Mouse (Mus musculus) embryonic facial prominence, embryonic 12.5 days (tissue): ENCODE measurements around the gene Rbm24. TPM values are rescaled to one million over a fixed set of nuclear protein-coding genes. Genes with fewer than 3 reads are reported as not detected.

Experiments
- ATAC-seq: fragments of 200-750 bp; cut with Nextera tagmentation; 2 replicates; pipeline ENCODE4 v1.8.0; 2017; ENCODE audit not compliant: insufficient number of reproducible peaks, insufficient read depth, low FRiP score, low TSS enrichment
- H3K27ac ChIP-seq: fragments of 300-500 bp; sonication (generic); 2 replicates; pipeline ENCODE4 v1.5.1; 2016; ENCODE audit warnings: mild to moderate bottlenecking
- H3K27me3 ChIP-seq: fragments of 300-500 bp; sonication (generic); 2 replicates; pipeline ENCODE4 v1.6.1; 2016; ENCODE audit warnings: mild to moderate bottlenecking, moderate library complexity
- H3K36me3 ChIP-seq: fragments of 300-500 bp; sonication (generic); 2 replicates; pipeline ENCODE4 v1.6.1; 2016; ENCODE audit warnings: mild to moderate bottlenecking
- H3K4me1 ChIP-seq: fragments of 300-500 bp; sonication (generic); 2 replicates; pipeline ENCODE4 v1.6.1; 2016
- H3K4me2 ChIP-seq: fragments of 300-500 bp; sonication (generic); replicated peaks from 2 replicates; pipeline ENCODE4 v1.6.1; 2016; ENCODE audit warnings: mild to moderate bottlenecking, moderate library complexity
- H3K4me3 ChIP-seq: fragments of 300-500 bp; sonication (generic); 2 replicates; pipeline ENCODE4 v1.5.1; 2016; ENCODE audit warnings: mild to moderate bottlenecking
- H3K9ac ChIP-seq: fragments of 300-500 bp; sonication (generic); 2 replicates; pipeline ENCODE4 v1.6.1; 2016; ENCODE audit warnings: mild to moderate bottlenecking, moderate library complexity
- H3K9me3 ChIP-seq: fragments of 300-500 bp; sonication (generic); 2 replicates; pipeline ENCODE4 v1.6.1; 2016; ENCODE audit warnings: mild to moderate bottlenecking, moderate library complexity
- WGBS: fragments of 180-500 bp; shearing (Covaris S2); methylation state at CpG from one replicate; pipeline ENCODE4 v1.1.7; 2016; 5-methylcytosine and 5-hydroxymethylcytosine counted together
- polyA plus RNA-seq: library from polyadenylated mRNA; unstranded; fragments of >200 nt; fragmentation: Nextera tagmentation; extraction: Ambion mirVana; gene quantifications from 2 replicates; pipeline ENCODE4 v1.2.1, GENCODE M21; 2016

The Rbm24 gene
- polyA plus RNA-seq, 1 experiment from 2014 or later, result 5.2 TPM

DNA sequence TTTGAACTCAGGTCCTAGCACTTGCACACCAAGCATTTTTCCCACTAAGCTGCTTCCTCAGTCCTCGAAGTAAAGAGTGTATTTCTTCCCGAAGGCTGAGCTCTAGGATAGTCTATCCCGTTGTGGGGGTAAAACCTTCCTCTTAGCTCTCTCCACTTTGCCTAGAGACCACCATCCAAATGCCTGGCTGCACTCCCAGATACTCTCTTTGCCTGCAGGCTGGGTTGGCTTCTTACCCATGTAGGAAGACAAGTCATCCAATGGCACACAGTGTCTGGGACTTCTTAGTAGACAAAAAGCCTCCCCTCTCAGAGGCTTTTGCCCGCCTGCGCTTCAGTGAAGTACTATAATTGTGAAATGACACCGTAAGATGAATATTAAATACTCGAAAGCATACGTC is 2.2 kb upstream of the Rbm24 start:
- no peak for ATAC-seq
- peaks cover 11% of the 10 kb centered on the region; the same call in 1 of the 2 replicates for H3K4me1 ChIP-seq
- no peak overlapping the region for H3K4me2 ChIP-seq
- no peak overlapping the region for H3K9ac ChIP-seq
- H3K27me3 ChIP-seq, result peaks cover 13% of the 10 kb centered on the region; the same call in 1 of the 2 replicates
- 90% methylated on average over 8 of the region's 8 CpGs for WGBS
- H3K27ac ChIP-seq, result no peak overlapping the region
- H3K36me3 ChIP-seq, result no peaks in the 10 kb centered on the region
- H3K9me3 ChIP-seq, result no peaks in the 10 kb centered on the region
- H3K4me3 ChIP-seq, result no peak overlapping the region

DNA sequence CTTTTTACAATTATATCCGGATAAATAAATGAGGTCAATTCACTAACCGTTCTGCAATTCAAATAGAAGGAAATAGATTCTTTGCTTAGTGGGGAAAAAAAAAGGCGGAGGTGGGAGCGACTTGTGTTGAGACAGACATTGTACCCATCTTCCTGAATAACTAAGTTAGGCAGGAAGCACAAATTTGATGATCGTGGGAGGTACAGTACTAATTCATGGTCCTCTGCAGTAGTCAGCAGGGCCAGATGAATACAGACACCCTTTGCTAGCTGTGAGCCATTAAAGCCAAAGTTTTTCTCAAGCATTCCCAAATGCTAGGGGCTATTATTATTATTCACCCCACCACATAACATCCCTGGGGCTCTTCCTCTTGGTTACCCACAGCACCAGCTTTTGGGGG is 640 bp upstream of the Rbm24 start:
- peaks cover 11% of the 10 kb centered on the region; the same call in 1 of the 2 replicates for H3K4me1 ChIP-seq
- no peak overlapping the region for H3K27ac ChIP-seq
- H3K36me3 ChIP-seq, result no peaks in the 10 kb centered on the region
- ATAC-seq, result no peak
- H3K4me3 ChIP-seq, result peak overlapping the region; percentile 53
- H3K9me3 ChIP-seq, result no peaks in the 10 kb centered on the region
- 72% methylated on average over 5 of the region's 5 CpGs for WGBS
- no peak overlapping the region for H3K9ac ChIP-seq
- H3K27me3 ChIP-seq, result peaks cover 13% of the 10 kb centered on the region; the same call in 1 of the 2 replicates
- H3K4me2 ChIP-seq, result peak overlapping the region; percentile 96

DNA sequence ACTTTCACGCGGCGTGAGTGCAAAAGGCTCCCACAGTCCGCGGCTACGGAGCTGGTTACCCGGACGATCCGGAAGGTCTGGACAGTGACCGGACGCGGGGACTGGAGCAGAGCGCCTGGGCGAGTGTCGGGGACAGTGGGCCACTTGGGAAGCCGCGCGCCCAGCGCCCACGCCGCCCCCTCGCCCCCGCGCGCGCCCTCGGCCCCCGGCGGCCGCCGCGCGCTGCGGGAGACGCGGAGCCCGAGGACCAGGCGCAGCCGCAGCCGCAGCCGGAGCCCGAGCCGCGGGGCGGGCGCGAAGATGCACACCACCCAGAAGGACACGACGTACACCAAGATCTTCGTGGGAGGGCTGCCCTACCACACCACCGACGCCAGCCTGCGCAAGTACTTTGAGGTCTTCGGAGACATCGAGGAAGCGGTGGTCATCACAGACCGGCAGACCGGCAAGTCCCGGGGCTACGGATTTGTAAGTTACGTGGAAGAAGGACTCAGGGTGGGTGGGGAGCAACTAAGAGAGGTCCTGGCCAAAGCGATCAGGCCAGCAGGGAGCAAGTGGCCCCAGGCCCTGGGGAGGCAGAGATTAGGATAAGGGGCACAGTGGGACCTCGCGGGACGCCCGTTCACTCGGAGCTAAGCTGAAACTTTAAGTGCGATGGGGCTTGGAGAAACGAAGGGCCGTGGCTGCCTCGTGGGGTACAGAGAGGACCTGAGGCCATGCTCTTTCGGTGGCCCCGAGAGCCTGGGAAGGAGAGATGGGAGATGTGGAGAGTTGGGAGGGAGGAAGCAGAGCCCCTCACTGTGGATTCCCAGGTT is 704 bp downstream of the Rbm24 start:
- H3K9me3 ChIP-seq, result no peaks in the 10 kb centered on the region
- WGBS, result under 1% methylated on average over 72 of the region's 73 CpGs
- 0 out of 2 replicates have a peak overlapping the region, but pooled peaks have one; percentile 37 for H3K27ac ChIP-seq
- peaks cover 11% of the 10 kb centered on the region; the same call in 1 of the 2 replicates for H3K4me1 ChIP-seq
- H3K9ac ChIP-seq, result peak overlapping the region; percentile 60
- peak; percentile 38; the same call in 1 of the 2 replicates for ATAC-seq
- peak overlapping the region; percentile 96 for H3K4me2 ChIP-seq
- peaks cover 13% of the 10 kb centered on the region; the same call in 1 of the 2 replicates for H3K27me3 ChIP-seq
- H3K4me3 ChIP-seq, result peak overlapping the region; percentile 53
- no peaks in the 10 kb centered on the region for H3K36me3 ChIP-seq

DNA sequence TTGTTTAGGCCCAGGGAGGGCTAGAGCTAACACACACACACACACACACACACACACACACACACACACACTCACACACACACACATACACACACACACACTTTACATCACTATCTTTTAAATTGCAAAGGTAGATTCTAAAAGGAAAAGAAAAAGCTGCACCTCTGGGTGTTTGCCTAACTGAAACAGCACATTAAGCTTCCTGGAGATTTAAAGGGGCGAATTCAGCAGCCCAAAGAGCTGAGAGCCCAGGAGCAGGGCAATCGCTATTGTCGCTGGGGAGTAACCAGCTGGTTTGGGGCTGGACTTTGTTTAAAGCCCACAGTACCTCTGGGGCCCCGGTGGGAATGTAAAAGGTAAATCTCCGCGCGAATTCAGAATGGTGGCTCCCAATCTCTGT is 1.4 kb downstream of the Rbm24 start:
- 14% methylated on average over 7 of the region's 7 CpGs for WGBS
- no peaks in the 10 kb centered on the region for H3K9me3 ChIP-seq
- H3K27me3 ChIP-seq, result peaks cover 13% of the 10 kb centered on the region; the same call in 1 of the 2 replicates
- ATAC-seq, result no peak
- peak overlapping the region; percentile 96 for H3K4me2 ChIP-seq
- H3K4me1 ChIP-seq, result peaks cover 11% of the 10 kb centered on the region; the same call in 1 of the 2 replicates
- no peak overlapping the region for H3K27ac ChIP-seq
- H3K36me3 ChIP-seq, result no peaks in the 10 kb centered on the region
- no peak overlapping the region for H3K9ac ChIP-seq
- peak overlapping the region; percentile 53 for H3K4me3 ChIP-seq

DNA sequence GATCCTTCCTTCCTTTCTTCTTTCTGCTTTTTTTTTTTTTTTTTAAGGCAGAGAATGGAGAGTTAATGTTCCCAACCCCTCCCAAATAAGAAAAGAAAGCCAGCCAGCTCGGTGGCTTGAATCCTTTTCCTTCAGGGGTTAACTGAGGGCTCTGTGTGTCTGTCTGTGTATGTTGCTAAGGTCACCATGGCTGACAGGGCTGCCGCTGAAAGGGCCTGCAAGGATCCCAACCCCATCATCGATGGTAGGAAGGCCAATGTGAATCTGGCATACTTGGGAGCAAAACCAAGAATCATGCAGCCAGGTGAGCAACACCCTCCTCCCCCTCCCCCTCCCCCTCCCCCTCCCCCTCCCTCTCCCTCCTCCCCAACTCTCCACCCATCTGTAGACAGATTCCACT is 1.9 kb downstream of the Rbm24 start:
- 7% methylated on average over 3 of the region's 3 CpGs for WGBS
- Histone ChIP-seq H3K27ac (no peak overlapping the region), H3K4me3 (peak overlapping the region; percentile 53), H3K9me3 (no peaks in the 10 kb centered on the region), H3K27me3 (peaks cover 13% of the 10 kb centered on the region; the same call in 1 of the 2 replicates), H3K9ac (no peak overlapping the region), H3K36me3 (no peaks in the 10 kb centered on the region), H3K4me1 (peaks cover 11% of the 10 kb centered on the region; the same call in 1 of the 2 replicates), H3K4me2 (peak overlapping the region; percentile 96; the same call in 1 of the 2 replicates)
- no peak for ATAC-seq

DNA sequence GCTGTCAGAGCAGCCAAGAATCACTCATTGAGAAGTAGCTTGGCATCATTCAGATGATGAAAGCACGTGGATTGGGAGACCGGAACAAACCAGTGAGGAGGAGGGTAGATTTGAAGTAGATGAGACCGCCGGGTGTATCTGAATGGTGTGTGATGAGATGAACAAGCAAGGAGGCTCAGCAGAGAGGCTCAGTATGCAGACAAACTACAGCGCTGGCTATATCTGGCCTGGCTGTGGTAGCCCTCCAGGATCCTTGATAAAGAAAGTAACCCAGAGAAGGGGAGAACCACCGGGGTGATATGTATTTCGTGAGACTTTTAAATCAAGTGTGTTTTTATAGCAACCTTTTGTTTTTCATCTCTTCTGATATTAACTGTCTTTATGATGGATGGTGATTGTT is 5.6 kb downstream of the Rbm24 start:
- peaks cover 6% of the 10 kb centered on the region; the same call in 1 of the 2 replicates for H3K4me1 ChIP-seq
- peaks cover 13% of the 10 kb centered on the region; the same call in 1 of the 2 replicates for H3K27me3 ChIP-seq
- H3K4me3 ChIP-seq, result no peak overlapping the region
- H3K4me2 ChIP-seq, result no peak overlapping the region
- no peaks in the 10 kb centered on the region for H3K9me3 ChIP-seq
- no peaks in the 10 kb centered on the region for H3K36me3 ChIP-seq
- H3K9ac ChIP-seq, result no peak overlapping the region
- WGBS, result 93% methylated on average over 7 of the region's 7 CpGs
- H3K27ac ChIP-seq, result no peak overlapping the region
- ATAC-seq, result no peak

DNA sequence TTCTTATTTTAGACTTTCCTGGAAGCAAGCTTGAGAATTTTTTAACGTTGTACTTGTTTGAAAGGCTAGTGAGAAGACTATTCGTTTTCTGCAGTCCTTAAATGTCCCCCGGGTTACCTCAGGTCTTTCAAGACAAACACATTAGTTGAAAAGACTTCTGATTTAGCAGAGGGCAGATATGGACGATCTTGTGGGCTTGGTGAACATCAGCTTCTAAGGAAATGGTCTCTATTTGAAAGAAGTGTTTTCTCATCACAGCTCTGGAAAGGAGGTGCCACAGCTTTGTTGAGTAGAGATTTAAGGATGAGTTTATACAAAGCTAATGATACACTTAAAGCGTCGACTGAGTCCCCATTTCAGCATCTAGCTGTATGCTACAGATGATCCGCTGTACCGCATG is 6.1 kb downstream of the Rbm24 start:
- H3K9ac ChIP-seq, result no peak overlapping the region
- ATAC-seq, result no peak
- no peaks in the 10 kb centered on the region for H3K36me3 ChIP-seq
- no peak overlapping the region for H3K4me2 ChIP-seq
- no peak overlapping the region for H3K4me3 ChIP-seq
- H3K9me3 ChIP-seq, result no peaks in the 10 kb centered on the region
- H3K27me3 ChIP-seq, result peaks cover 8% of the 10 kb centered on the region; the same call in 1 of the 2 replicates
- H3K4me1 ChIP-seq, result peaks cover 3% of the 10 kb centered on the region; the same call in 1 of the 2 replicates
- no peak overlapping the region for H3K27ac ChIP-seq
- 90% methylated on average over 8 of the region's 8 CpGs for WGBS

DNA sequence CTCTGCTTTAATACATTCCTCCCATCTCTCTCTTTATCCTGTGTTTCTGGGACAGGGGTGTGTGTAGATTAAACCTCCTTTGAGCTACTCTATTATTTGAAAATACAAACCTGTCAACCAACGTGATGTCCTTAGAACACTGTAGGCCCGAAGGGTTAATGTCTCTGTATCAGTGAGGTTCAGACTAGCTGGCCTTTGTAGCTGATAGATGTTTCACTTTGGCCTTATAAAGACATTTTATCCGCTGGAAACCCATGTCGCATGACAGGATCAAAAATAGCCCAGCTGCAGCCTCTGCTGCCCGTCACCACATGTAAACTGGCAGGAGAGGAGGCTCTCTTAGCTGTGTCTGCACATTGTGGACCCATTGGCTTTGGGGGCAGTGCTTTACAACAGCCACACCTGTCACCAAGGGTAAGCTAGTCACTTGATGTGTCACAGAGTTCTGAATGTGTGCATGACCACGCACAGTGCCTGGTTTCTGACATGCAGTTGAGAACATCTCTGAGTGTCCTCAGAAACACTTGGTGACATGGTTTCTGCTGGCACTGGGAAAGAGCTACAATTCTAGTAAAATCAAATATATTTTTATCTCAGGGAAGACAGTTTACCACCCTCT is 8.5 kb downstream of the Rbm24 start:
- no peak for ATAC-seq
- 87% methylated on average over 6 of the region's 6 CpGs for WGBS
- H3K4me2 ChIP-seq, result no peak overlapping the region
- no peak overlapping the region for H3K9ac ChIP-seq
- H3K4me1 ChIP-seq, result no peaks in the 10 kb centered on the region
- no peaks in the 10 kb centered on the region for H3K27me3 ChIP-seq
- H3K4me3 ChIP-seq, result no peak overlapping the region
- H3K9me3 ChIP-seq, result no peaks in the 10 kb centered on the region
- H3K27ac ChIP-seq, result no peak overlapping the region
- no peaks in the 10 kb centered on the region for H3K36me3 ChIP-seq

DNA sequence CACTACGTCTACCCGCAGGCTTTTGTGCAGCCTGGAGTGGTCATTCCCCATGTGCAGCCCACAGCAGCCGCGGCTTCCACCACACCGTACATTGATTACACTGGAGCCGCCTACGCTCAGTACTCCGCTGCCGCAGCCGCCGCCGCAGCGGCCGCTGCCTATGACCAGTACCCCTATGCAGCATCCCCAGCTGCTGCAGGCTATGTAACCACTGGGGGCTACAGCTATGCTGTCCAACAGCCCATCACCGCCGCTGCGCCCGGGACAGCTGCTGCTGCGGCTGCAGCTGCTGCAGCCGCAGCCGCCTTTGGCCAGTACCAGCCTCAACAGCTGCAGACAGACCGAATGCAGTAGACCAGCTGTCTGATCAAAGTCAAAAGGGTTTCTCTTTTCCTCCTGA is 10.7 kb downstream of the Rbm24 start:
- H3K4me3 ChIP-seq, result no peak overlapping the region
- ATAC-seq, result peak; percentile 67; the same call in 1 of the 2 replicates
- H3K4me1 ChIP-seq, result no peaks in the 10 kb centered on the region
- H3K4me2 ChIP-seq, result no peak overlapping the region
- H3K27me3 ChIP-seq, result no peaks in the 10 kb centered on the region
- H3K9me3 ChIP-seq, result no peaks in the 10 kb centered on the region
- no peak overlapping the region for H3K27ac ChIP-seq
- WGBS, result 86% methylated on average over 22 of the region's 22 CpGs
- no peak overlapping the region for H3K9ac ChIP-seq
- H3K36me3 ChIP-seq, result no peaks in the 10 kb centered on the region

DNA sequence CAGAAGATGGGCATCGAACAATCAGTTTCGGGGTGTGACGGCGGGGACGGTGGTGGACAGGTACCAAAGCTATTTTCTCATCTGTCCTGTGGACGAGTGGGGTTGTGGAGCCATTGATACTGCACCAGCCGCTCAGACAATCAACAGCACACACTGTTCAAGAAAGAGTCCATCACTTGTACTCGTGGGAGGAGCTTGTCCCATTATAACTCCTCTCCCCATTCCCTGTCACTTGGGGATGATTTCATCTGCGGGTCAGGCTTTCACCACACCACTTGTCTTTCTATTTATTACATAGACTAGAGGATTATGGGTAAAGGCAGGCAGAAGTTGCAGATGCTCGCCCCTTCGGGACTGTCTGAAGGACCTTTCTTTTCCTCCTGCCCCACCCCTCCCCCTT is 11.6 kb downstream of the Rbm24 start:
- Histone ChIP-seq H3K36me3 (no peaks in the 10 kb centered on the region), H3K4me1 (no peaks in the 10 kb centered on the region), H3K4me2 (no peak overlapping the region), H3K9ac (no peak overlapping the region), H3K9me3 (no peaks in the 10 kb centered on the region), H3K4me3 (no peak overlapping the region), H3K27me3 (no peaks in the 10 kb centered on the region), H3K27ac (no peak overlapping the region)
- WGBS, result 90% methylated on average over 11 of the region's 11 CpGs
- no peak for ATAC-seq

DNA sequence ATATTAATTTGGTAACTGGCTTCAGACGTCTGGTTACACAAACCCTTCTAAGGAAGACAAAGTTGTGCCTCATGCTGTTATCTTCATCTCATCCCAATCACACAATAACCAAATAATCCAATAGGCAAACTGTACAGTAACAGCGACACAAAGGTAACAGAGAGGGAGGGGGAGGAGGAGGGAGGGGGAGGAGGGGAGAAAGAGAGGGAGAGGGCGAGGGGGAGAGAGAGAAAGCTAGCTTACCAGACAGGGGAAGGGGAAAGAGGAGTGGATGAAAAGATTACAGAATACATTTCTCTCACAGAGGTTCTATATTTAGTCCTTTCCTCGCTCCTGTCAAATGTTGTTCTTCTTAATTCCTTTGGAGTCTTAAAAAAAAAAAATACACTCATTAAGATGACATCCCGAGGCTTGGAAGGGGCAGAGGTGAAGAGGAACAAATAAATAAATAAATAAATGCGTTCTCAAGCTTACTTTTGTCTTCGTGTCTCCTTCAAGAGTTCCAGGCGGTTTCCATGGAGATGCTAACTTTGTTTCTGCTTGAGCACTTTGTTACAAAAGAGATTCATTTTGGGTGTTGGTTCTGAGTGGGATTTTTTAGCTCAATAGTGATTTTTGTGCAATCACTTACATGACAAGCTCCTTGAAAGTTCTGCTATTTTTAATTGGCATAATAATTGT is 15.8 kb downstream of the Rbm24 start:
- WGBS, result 33% methylated on average over 8 of the region's 8 CpGs
- Histone ChIP-seq H3K36me3 (no peaks in the 10 kb centered on the region), H3K27ac (no peak overlapping the region), H3K4me2 (no peak overlapping the region), H3K4me1 (no peaks in the 10 kb centered on the region), H3K27me3 (no peaks in the 10 kb centered on the region), H3K4me3 (no peak overlapping the region), H3K9ac (no peak overlapping the region), H3K9me3 (no peaks in the 10 kb centered on the region)
- no peak for ATAC-seq
